Mouse (Mus musculus): ENCODE measurements around the gene Zswim1. TPM values are rescaled to one million over a fixed set of nuclear protein-coding genes. Genes with fewer than 3 reads are reported as not detected.
A peak's percentile ranks its signal among the peaks of the same experiment; 100 is the strongest.

Zswim1 gene
- total and polyA plus RNA-seq, 3 experiments: 8.2 to 17.4 TPM; not detected in 1

GRCm38 (mm10) chr2:164804533-164805331, 17.8 kb upstream of the Zswim1 start, which contains the start of the genes Acot8 and Zswim3:
TSS of gene Acot8 (minus strand) at chr2:164804882.
TSS of gene Zswim3 (plus strand) at chr2:164805098.
- H3K27ac ChIP-seq (ENCODE audit: control insufficient read depth, low read depth, low read length): peak within 1 kb of the TSS; percentile 97
- H3K9ac ChIP-seq (ENCODE audit: control insufficient read depth, low read depth, low read length, poor library complexity, severe bottlenecking): peak within 1 kb of the TSS; percentile 90
- TF ChIP-seq BHLHE40 (IDR thresholded peaks at IDR 0.05; ENCODE audit: borderline replicate concordance, low read depth, low read length) (no peak), TBP (IDR thresholded peaks at IDR 0.05; ENCODE audit: low read depth, low read length) (peak; percentile 98), CHD2 (IDR thresholded peaks at IDR 0.05; ENCODE audit: low read length) (peak; percentile 93), SIN3A (IDR thresholded peaks at IDR 0.05; ENCODE audit: low read length) (peak; percentile 83; the same call in 1 of the 2 replicates), MYC (IDR thresholded peaks at IDR 0.05; ENCODE audit: low read depth, low read length) (peak; percentile 62; the same call in 1 of the 2 replicates), TAL1 (IDR thresholded peaks at IDR 0.05; ENCODE audit: low read length) (no peak), MXI1 (IDR thresholded peaks at IDR 0.05; ENCODE audit: low read depth, low read length) (peak; percentile 82), POLR2AphosphoS5 (IDR thresholded peaks at IDR 0.05; ENCODE audit: borderline replicate concordance, low read depth, low read length) (peak; percentile 31; the same call in 1 of the 2 replicates), POLR2AphosphoS2 (IDR thresholded peaks at IDR 0.05; ENCODE audit: low read length) (peak; percentile 97), CHD1 (IDR thresholded peaks at IDR 0.05; ENCODE audit: low read depth, low read length) (no peak), UBTF (IDR thresholded peaks at IDR 0.05; ENCODE audit: borderline replicate concordance, insufficient read depth, low read depth, low read length) (no peak), ZMIZ1 (IDR thresholded peaks at IDR 0.05; ENCODE audit: low read depth, low read length) (peak; percentile 98), GABPA (IDR thresholded peaks at IDR 0.05; ENCODE audit: low read depth, low read length) (no peak), MAZ (IDR thresholded peaks at IDR 0.05; ENCODE audit: low read depth, low read length) (peak; percentile 54; the same call in 1 of the 2 replicates), POLR2A (IDR thresholded peaks at IDR 0.05; ENCODE audit: control insufficient read depth in 1 of 2, insufficient read depth in 1 of 2, low read depth in 1 of 2, low read length in 2 of 2, poor library complexity in 1 of 2) (peak; percentile 87 to 99), MYB (IDR thresholded peaks at IDR 0.05; ENCODE audit: low read depth, low read length) (peak; percentile 71), ZC3H11A (IDR thresholded peaks at IDR 0.05; ENCODE audit: low read depth, low read length) (no peak), ELF1 (IDR thresholded peaks at IDR 0.05; ENCODE audit: low read depth, low read length) (peak; percentile 92), MAX (IDR thresholded peaks at IDR 0.05; ENCODE audit: low read length) (no peak), HCFC1 (IDR thresholded peaks at IDR 0.05; ENCODE audit: low read depth, low read length) (peak; percentile 89), MEF2A (IDR thresholded peaks at IDR 0.05; ENCODE audit: extremely low read depth, insufficient replicate concordance, low read depth, low read length, poor library complexity, severe bottlenecking) (no peak), NRF1 (IDR thresholded peaks at IDR 0.05; ENCODE audit: insufficient read depth, low read depth, low read length, poor library complexity, severe bottlenecking) (0 out of 2 replicates have a peak, but pooled peaks have one; percentile 39), RCOR1 (IDR thresholded peaks at IDR 0.05; ENCODE audit: low read depth, low read length) (no peak; the same call in 1 of the 2 replicates), NELFE (IDR thresholded peaks at IDR 0.05; ENCODE audit: low read depth, low read length) (peak; percentile 99), TCF12 (IDR thresholded peaks at IDR 0.05; ENCODE audit: low read depth, low read length) (peak; percentile 7; the same call in 1 of the 2 replicates), ETS1 (IDR thresholded peaks at IDR 0.05; ENCODE audit: low read depth, low read length) (peak; percentile 8; the same call in 1 of the 2 replicates)
- H3K4me3 ChIP-seq (ENCODE audit: control insufficient read depth in 1 of 2, insufficient read depth in 1 of 2, low read depth in 2 of 2, low read length in 2 of 2): peak within 1 kb of the TSS; percentile 71 to 90
- DNase-seq (ENCODE audit: low read depth, low spot score): peak; percentile 100
- no peaks in the 10 kb centered on the region for H3K9me3 ChIP-seq (replicated peaks; ENCODE audit: insufficient read depth, low read length)
- peaks cover 0 to 18% of the 10 kb centered on the region in 2 experiments; a peak in 3 of 4 replicates for H3K36me3 ChIP-seq (ENCODE audit: control insufficient read depth in 1 of 2, insufficient read depth in 2 of 2, low read length in 2 of 2)
- peaks cover 30% of the 10 kb centered on the region for H3K79me2 ChIP-seq (ENCODE audit: control insufficient read depth, insufficient read depth, low read length, poor library complexity)
- H3K27me3 ChIP-seq (ENCODE audit: control insufficient read depth in 1 of 2, insufficient read depth in 2 of 2, low read length in 2 of 2): no peaks in the 10 kb centered on the region
- peaks cover 7 to 17% of the 10 kb centered on the region in 2 experiments; a peak in 3 of 4 replicates for H3K4me1 ChIP-seq (ENCODE audit: control insufficient read depth in 1 of 2, insufficient read depth in 2 of 2, low read length in 2 of 2)
